Comparison of ENCODE assay signal across 15 mouse cellular contexts in genomic region chr9:71165061-71165460, GRCm38 (mm10). TPM values are rescaled to one million over a fixed set of nuclear protein-coding genes. Genes with fewer than 3 reads are reported as not detected.
DNase-seq lines count a peak whose midpoint lies in the region; ATAC-seq lines count a peak whose summit lies in the region.
"Had no signal": no experiment of that assay in that cellular context is flagged by ENCODE, and none has a peak within 500 bp of the region (broad histone marks: within the 10 kb centered on the region; RNA-seq: fewer than 3 reads in every experiment).

No protein-coding gene starts in this region.

- peak; percentile 67 for ATAC-seq in granulocyte monocyte progenitor cell, adult 5-6 weeks (replicated peaks; ENCODE audit: poor library complexity, severe bottlenecking)
- ATAC-seq in megakaryocyte progenitor cell, adult 5-6 weeks (replicated peaks; ENCODE audit: poor library complexity): peak; percentile 43

- peak; percentile 85 for DNase-seq in heart, adult 11 months
- no peak for DNase-seq in heart, adult 18-20 months
- peak; percentile 85 for DNase-seq in 416B (ENCODE audit: low read depth)
- no peak for DNase-seq in embryo, embryonic 10 days (ENCODE audit: low spot score)
- DNase-seq in adrenal gland, adult (ENCODE audit: inconsistent age in 2 of 2, low spot score in 1 of 2): no peak
- DNase-seq in c-Kit-positive CD71-positive TER-119-positive erythroid progenitor cells, embryonic 14.5 days (ENCODE audit: low spot score): no peak
- DNase-seq: adrenal gland, postnatal 25 days; cerebellum, adult 18-20 months; embryo, embryonic 11 days; heart, postnatal 10 days; kidney, postnatal 36 days; lung, postnatal 4 days; right cerebral cortex, postnatal 14 days had no signal

RNA-seq across cellular contexts. Expression of gene Aqp9, which starts 3.4 kb away (rescaled TPM):
- under 1 TPM; 0.15 to 0.17 TPM for total RNA-seq in heart, adult 18-20 months (2021)
- total RNA-seq in granulocyte monocyte progenitor cell, adult 5-6 weeks (2014; fragmentation: Nextera tagmentation): 1.0 and 1.1 TPM in 2 replicates
- total RNA-seq in granulocyte monocyte progenitor cell, adult 5-6 weeks (2017): 0.52 and 1.4 TPM in 2 replicates
- 3.2 and 6.5 TPM in 2 replicates for total RNA-seq in megakaryocyte progenitor cell, adult 5-6 weeks (2015)
- 4.9 and 8.6 TPM in 2 replicates for total RNA-seq in megakaryocyte progenitor cell, adult 5-6 weeks (2017)

RNA-seq across cellular contexts. Expression of gene Aldh1a2, which starts 50.5 kb away (rescaled TPM):
- 1 to 10 TPM; 6.0 to 8.2 TPM for total RNA-seq in heart, adult 18-20 months (2021)
- not detected in 2 replicates for total RNA-seq in granulocyte monocyte progenitor cell, adult 5-6 weeks (2014; fragmentation: Nextera tagmentation)
- total RNA-seq in granulocyte monocyte progenitor cell, adult 5-6 weeks (2017): not detected in 2 replicates
- total RNA-seq in megakaryocyte progenitor cell, adult 5-6 weeks (2015): 0.10 TPM in 1 of 2 replicates, not detected in the other
- total RNA-seq in megakaryocyte progenitor cell, adult 5-6 weeks (2017): not detected in 2 replicates

Comparison
In these comparisons a context has a peak if more than half of its experiments do, and no peak if none do; other contexts are left out.
1. DNase-seq: peak in heart, adult 11 months (single experiment) and 416B (single experiment); none in heart, adult 18-20 months (0 of 2), embryo, embryonic 10 days (single experiment), adrenal gland, adult (0 of 2) and c-Kit-positive CD71-positive TER-119-positive erythroid progenitor cells, embryonic 14.5 days (single experiment).
2. RNA of gene Aldh1a2, which starts 50.5 kb away (total RNA-seq): 6.0 to 8.2 TPM in heart, adult 18-20 months; 0.10 TPM in megakaryocyte progenitor cell, adult 5-6 weeks and not detected in granulocyte monocyte progenitor cell, adult 5-6 weeks; every median in the first group is over 4 times any median in the second.